In genomic region chr13:51767513-51767912, GRCm38 (mm10) we compare ENCODE assay signal across 11 mouse cellular contexts. TPM values are rescaled to one million over a fixed set of nuclear protein-coding genes. Genes with fewer than 3 reads are reported as not detected.
DNase-seq lines count a peak whose midpoint lies in the region; ATAC-seq lines count a peak whose summit lies in the region.
"Had no signal": no experiment of that assay in that cellular context is flagged by ENCODE, and none has a peak within 500 bp of the region (broad histone marks: within the 10 kb centered on the region; RNA-seq: fewer than 3 reads in every experiment).

No protein-coding gene starts in this region.

- ATAC-seq in inflammation-experienced regulatory T-cells, adult 6 months, result peak; percentile 70
- ATAC-seq: hindbrain, postnatal 0 days; midbrain, embryonic 15.5 days had no signal

- intact Hi-C loops in left cerebral cortex, postnatal 25 days (cut with DNase I), result no loop called here
- intact Hi-C loops in gastrocnemius, postnatal 36 days (cut with DNase I), result no loop called here

- peak; percentile 50 for DNase-seq in kidney, adult 9 months
- DNase-seq in kidney, adult 11 months, result no peak
- DNase-seq in CD4-positive, CD25-positive, alpha-beta regulatory T cell, adult 2 months (ENCODE audit: low read depth, low spot score), result peak; percentile 87
- peak; percentile 51 to 75 for DNase-seq in thymus, adult 18-20 months
- DNase-seq in left cerebral cortex, postnatal 25 days (ENCODE audit: low spot score in 2 of 2), result no peak
- no peak for DNase-seq in yolk sac, embryonic 10.5 days (ENCODE audit: low spot score)
- no peak for DNase-seq in gastrocnemius, postnatal 36 days
- DNase-seq: cerebellum, adult 11-12 months had no signal

RNA-seq across cellular contexts. Expression of gene Sema4d, which starts 26.0 kb away (rescaled TPM):
- 100 to 1,000 TPM; 111 to 154 (median 126) TPM for polyA plus RNA-seq in inflammation-experienced regulatory T-cells, adult 6 months (2017; shearing (Covaris generic))
- 10 to 100 TPM; 86.3 to 97.1 TPM for total RNA-seq in left cerebral cortex, postnatal 25 days (2021)
- total RNA-seq in gastrocnemius, postnatal 36 days (2021), result 100 to 1,000 TPM; 123 to 134 TPM

Comparison
In these comparisons a context has a peak if more than half of its experiments do, and no peak if none do; other contexts are left out.
1. DNase-seq: peak in kidney, adult 9 months (single experiment), CD4-positive, CD25-positive, alpha-beta regulatory T cell, adult 2 months (single experiment) and thymus, adult 18-20 months (2 of 2); none in kidney, adult 11 months (single experiment), left cerebral cortex, postnatal 25 days (0 of 2), yolk sac, embryonic 10.5 days (single experiment) and gastrocnemius, postnatal 36 days (0 of 2).